Mouse (Mus musculus): Measurements from ENCODE around the gene Fbxl16. TPM values are rescaled to one million over a fixed set of nuclear protein-coding genes. Genes with fewer than 3 reads are reported as not detected.

Fbxl16 gene
- total and polyA plus RNA-seq, 2 experiments, result 0.33 TPM; not detected in 1

DNA sequence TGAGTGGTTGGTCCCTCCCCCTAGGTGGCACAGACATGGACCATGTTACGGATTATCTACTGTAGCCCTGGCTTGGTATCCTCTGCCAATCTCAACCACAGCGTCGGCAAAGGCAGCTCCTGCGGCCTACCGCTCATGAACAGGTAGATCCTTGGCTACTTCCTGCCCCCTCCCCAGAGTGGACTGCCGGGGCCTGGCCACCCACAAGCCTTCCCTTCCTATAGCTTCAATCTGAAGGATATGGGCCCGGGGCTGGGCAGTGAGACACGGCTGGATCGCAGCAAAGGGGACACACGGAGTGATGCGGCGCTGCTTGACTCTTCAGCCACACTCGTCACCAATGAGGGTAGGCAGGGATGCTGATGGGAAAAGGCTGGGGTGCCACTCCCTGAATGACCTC is 18.1 kb downstream of the Fbxl16 start:
- H3K79me2 ChIP-seq (ENCODE audit: control insufficient read depth, insufficient read depth, low read length), result peaks cover 25% of the 10 kb centered on the region
- H3K9ac ChIP-seq (ENCODE audit: low read depth, low read length), result no peak overlapping the region
- 96% methylated on average over 13 of the region's 13 CpGs for WGBS
- H3K27me3 ChIP-seq (ENCODE audit: control insufficient read depth, insufficient read depth, low read length), result no peaks in the 10 kb centered on the region
- 0 out of 2 replicates have a peak, but pooled peaks cover 4% of the 10 kb centered on the region for H3K36me3 ChIP-seq (ENCODE audit: control insufficient read depth, insufficient read depth, low read length)
- TF ChIP-seq CTCF (IDR thresholded peaks at IDR 0.05; ENCODE audit: low read depth, low read length) (no peak), POLR2A (IDR thresholded peaks at IDR 0.05; ENCODE audit: extremely low read depth, insufficient read depth, low read length) (no peak)
- no peak overlapping the region for H3K4me3 ChIP-seq (ENCODE audit: insufficient read depth, low read depth, low read length)
- H3K27ac ChIP-seq (replicated peaks; ENCODE audit: insufficient read depth, low read depth, low read length), result no peak overlapping the region
- H3K4me1 ChIP-seq (ENCODE audit: control insufficient read depth, insufficient read depth, low read length), result peaks cover 31% of the 10 kb centered on the region
- DNase-seq (ENCODE audit: extremely low read depth, low read depth, low spot score), result no peak

DNA sequence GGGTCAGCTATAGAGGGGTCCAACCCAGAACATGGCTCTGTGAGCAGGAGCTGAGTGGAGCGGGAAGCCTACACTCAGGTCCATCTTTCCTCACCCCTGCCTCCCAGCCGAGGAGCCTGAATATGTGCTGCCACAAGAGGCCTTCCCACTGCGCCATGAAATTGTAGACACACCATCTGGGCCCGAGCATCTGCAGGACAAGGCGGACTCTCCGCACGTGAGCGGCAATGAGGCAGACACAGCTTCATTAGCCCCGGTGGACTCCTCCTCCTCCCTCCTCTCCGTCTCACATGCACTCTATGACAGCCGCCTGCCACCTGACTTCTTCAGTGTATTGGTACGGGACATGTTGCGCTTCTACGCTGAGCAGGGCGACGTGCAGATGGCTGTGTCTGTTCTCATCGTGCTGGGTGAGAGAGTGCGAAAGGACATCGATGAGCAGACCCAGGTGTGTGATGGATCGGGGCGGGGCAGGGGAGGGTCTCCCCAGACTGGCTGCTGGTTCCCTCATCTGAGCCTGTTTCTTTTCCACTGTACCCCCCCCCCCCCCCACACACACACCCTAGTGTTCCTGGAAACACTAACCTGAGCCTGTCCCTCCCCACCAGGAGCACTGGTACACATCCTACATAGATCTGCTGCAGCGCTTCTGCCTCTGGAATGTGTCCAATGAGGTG is 18.8 kb downstream of the Fbxl16 start:
- no peak overlapping the region for H3K27ac ChIP-seq (replicated peaks; ENCODE audit: insufficient read depth, low read depth, low read length)
- H3K27me3 ChIP-seq (ENCODE audit: control insufficient read depth, insufficient read depth, low read length), result no peaks in the 10 kb centered on the region
- no peak for DNase-seq (ENCODE audit: extremely low read depth, low read depth, low spot score)
- H3K9ac ChIP-seq (ENCODE audit: low read depth, low read length), result no peak overlapping the region
- TF ChIP-seq POLR2A (IDR thresholded peaks at IDR 0.05; ENCODE audit: extremely low read depth, insufficient read depth, low read length) (no peak), CTCF (IDR thresholded peaks at IDR 0.05; ENCODE audit: low read depth, low read length) (no peak)
- no peak overlapping the region for H3K4me3 ChIP-seq (ENCODE audit: insufficient read depth, low read depth, low read length)
- H3K36me3 ChIP-seq (ENCODE audit: control insufficient read depth, insufficient read depth, low read length), result 0 out of 2 replicates have a peak, but pooled peaks cover 4% of the 10 kb centered on the region
- H3K4me1 ChIP-seq (ENCODE audit: control insufficient read depth, insufficient read depth, low read length), result peaks cover 31% of the 10 kb centered on the region
- H3K79me2 ChIP-seq (ENCODE audit: control insufficient read depth, insufficient read depth, low read length), result peaks cover 25% of the 10 kb centered on the region
- 94% methylated on average over 22 of the region's 22 CpGs for WGBS

- Histone ChIP-seq H3K4me1 (ENCODE audit: control insufficient read depth, insufficient read depth, low read length) (peaks cover 31% of the 10 kb centered on the region), H3K4me3 (ENCODE audit: insufficient read depth, low read depth, low read length) (no peak overlapping the region), H3K9ac (ENCODE audit: low read depth, low read length) (no peak overlapping the region), H3K36me3 (ENCODE audit: control insufficient read depth, insufficient read depth, low read length) (0 out of 2 replicates have a peak, but pooled peaks cover 4% of the 10 kb centered on the region), H3K27me3 (ENCODE audit: control insufficient read depth, insufficient read depth, low read length) (no peaks in the 10 kb centered on the region), H3K79me2 (ENCODE audit: control insufficient read depth, insufficient read depth, low read length) (peaks cover 25% of the 10 kb centered on the region), H3K27ac (replicated peaks; ENCODE audit: insufficient read depth, low read depth, low read length) (no peak overlapping the region)
- whole genome bisulfite sequencing, result 90% methylated on average over 8 of the region's 8 CpGs
- TF ChIP-seq POLR2A (IDR thresholded peaks at IDR 0.05; ENCODE audit: extremely low read depth, insufficient read depth, low read length) (no peak), CTCF (IDR thresholded peaks at IDR 0.05; ENCODE audit: low read depth, low read length) (no peak)
- no peak for DNase-seq (ENCODE audit: extremely low read depth, low read depth, low spot score)
Measured at GRCm38 (mm10) chr17:25828223-25828594, 19.3 kb downstream of the Fbxl16 start.

GRCm38 (mm10) chr17:25828712-25829557 is 20.1 kb downstream of the Fbxl16 start, which contains the start of gene Jmjd8:
Gene Jmjd8 (plus strand): TSS chr17:25828867.
- Histone ChIP-seq H3K9ac (ENCODE audit: low read depth, low read length) (peak within 1 kb of the TSS; percentile 78), H3K4me1 (ENCODE audit: control insufficient read depth, insufficient read depth, low read length) (peaks cover 31% of the 10 kb centered on the region), H3K4me3 (ENCODE audit: insufficient read depth, low read depth, low read length) (peak within 1 kb of the TSS; percentile 64), H3K27ac (replicated peaks; ENCODE audit: insufficient read depth, low read depth, low read length) (peak within 1 kb of the TSS; percentile 69), H3K79me2 (ENCODE audit: control insufficient read depth, insufficient read depth, low read length) (peaks cover 22% of the 10 kb centered on the region), H3K36me3 (ENCODE audit: control insufficient read depth, insufficient read depth, low read length) (0 out of 2 replicates have a peak, but pooled peaks cover 4% of the 10 kb centered on the region), H3K27me3 (ENCODE audit: control insufficient read depth, insufficient read depth, low read length) (no peaks in the 10 kb centered on the region)
- DNase-seq (ENCODE audit: extremely low read depth, low read depth, low spot score), result peak; percentile 81
- TF ChIP-seq POLR2A (IDR thresholded peaks at IDR 0.05; ENCODE audit: extremely low read depth, insufficient read depth, low read length) (peak; percentile 50; the same call in 1 of the 2 replicates), CTCF (IDR thresholded peaks at IDR 0.05; ENCODE audit: low read depth, low read length) (peak; percentile 44; the same call in 1 of the 2 replicates)
- WGBS, result under 1% methylated on average over 32 of the region's 32 CpGs

GRCm38 (mm10) chr17:25829558-25830017 is 20.7 kb downstream of the Fbxl16 start:
- no peak for DNase-seq (ENCODE audit: extremely low read depth, low read depth, low spot score)
- 26% methylated on average over 8 of the region's 8 CpGs for WGBS
- H3K79me2 ChIP-seq (ENCODE audit: control insufficient read depth, insufficient read depth, low read length), result peaks cover 17% of the 10 kb centered on the region
- H3K4me3 ChIP-seq (ENCODE audit: insufficient read depth, low read depth, low read length), result peak overlapping the region; percentile 64
- H3K4me1 ChIP-seq (ENCODE audit: control insufficient read depth, insufficient read depth, low read length), result peaks cover 27% of the 10 kb centered on the region
- TF ChIP-seq CTCF (IDR thresholded peaks at IDR 0.05; ENCODE audit: low read depth, low read length), result no peak
- TF ChIP-seq POLR2A (IDR thresholded peaks at IDR 0.05; ENCODE audit: extremely low read depth, insufficient read depth, low read length), result no peak
- no peaks in the 10 kb centered on the region for H3K27me3 ChIP-seq (ENCODE audit: control insufficient read depth, insufficient read depth, low read length)
- 0 out of 2 replicates have a peak, but pooled peaks cover 4% of the 10 kb centered on the region for H3K36me3 ChIP-seq (ENCODE audit: control insufficient read depth, insufficient read depth, low read length)
- peak overlapping the region; percentile 69 for H3K27ac ChIP-seq (replicated peaks; ENCODE audit: insufficient read depth, low read depth, low read length)
- peak overlapping the region; percentile 78 for H3K9ac ChIP-seq (ENCODE audit: low read depth, low read length)

Data from liver, adult 2 months (tissue).